Mouse (Mus musculus) brain, embryonic 14.5 days (tissue): Measurements from ENCODE around the gene Pkd1l3. TPM values are rescaled to one million over a fixed set of nuclear protein-coding genes. Genes with fewer than 3 reads are reported as not detected.
A peak's percentile ranks its signal among the peaks of the same experiment; 100 is the strongest.

ENCODE experiments used
- DNase-seq: peaks from one replicate; pipeline ENCODE4 v3.0.0-alpha.2; 2011; ENCODE audit warnings: low read depth
- CTCF ChIP-seq: fragments of 200-500 bp; IDR thresholded peaks from 2 replicates; pipeline ENCODE4 v1.5.1; 2012; ENCODE audit warnings: inconsistent platforms, mild to moderate bottlenecking, moderate library complexity, borderline replicate concordance; ENCODE audit not compliant: insufficient read depth, insufficient read length; ENCODE audit errors: extremely low read depth
- POLR2A ChIP-seq: fragments of 200-500 bp; IDR thresholded peaks from 2 replicates; pipeline ENCODE4 v1.6.1; 2012; ENCODE audit warnings: mild to moderate bottlenecking, inconsistent platforms, borderline replicate concordance; ENCODE audit not compliant: poor library complexity, insufficient read depth, insufficient read length, severe bottlenecking; ENCODE audit errors: extremely low read depth
- polyA plus RNA-seq: library from polyadenylated mRNA; depleted of rRNA; stranded (reverse); fragments of >200 nt; gene quantifications from 2 replicates; pipeline ENCODE4 v1.2.3, GENCODE M21; 2012; rRNA removed

Pkd1l3 gene
- polyA plus RNA-seq, result 0.05 TPM in 1 of 2 replicates, not detected in the other

GRCm38 (mm10) chr8:109614243-109615210 lies at the start of gene Pkd1l3:
Gene Pkd1l3, plus strand, starts transcription at chr8:109614517.
- DNase-seq, result no peak

GRCm38 (mm10) chr8:109564766-109565165 lies 49.6 kb upstream of the Pkd1l3 start:
- DNase-seq, result peak; percentile 10
- TF ChIP-seq POLR2A (no peak), CTCF (no peak)

More at GRCm38 (mm10) chr8:109614243-109615210, at the start of gene Pkd1l3:
- TF ChIP-seq POLR2A (no peak), CTCF (no peak; the same call in 1 of the 2 replicates)

GRCm38 (mm10) chr8:109565498-109566333 lies 48.6 kb upstream of the Pkd1l3 start, which contains the start of the genes Dhx38 and Txnl4b:
Gene Dhx38, minus strand, starts transcription at chr8:109565861.
Gene Txnl4b, plus strand, starts transcription at chr8:109565892.
- DNase-seq, result peak; percentile 100
- no peak for TF ChIP-seq POLR2A
- TF ChIP-seq CTCF, result no peak

GRCm38 (mm10) chr8:109571139-109571538 lies 43.2 kb upstream of the Pkd1l3 start:
- no peak for TF ChIP-seq POLR2A
- no peak for TF ChIP-seq CTCF
- no peak for DNase-seq

- TF ChIP-seq POLR2A, result no peak
- TF ChIP-seq CTCF, result no peak
- DNase-seq, result no peak
These were observed 38.0 kb upstream of the Pkd1l3 start for GRCm38 (mm10) chr8:109576311-109576710.

- TF ChIP-seq CTCF (no peak), POLR2A (no peak)
- DNase-seq, result no peak
These were observed 35.4 kb upstream of the Pkd1l3 start, which contains the start of gene Hp for GRCm38 (mm10) chr8:109578900-109579301. Gene Hp, minus strand, starts transcription at chr8:109579172.

GRCm38 (mm10) chr8:109584293-109584692 lies 30.0 kb upstream of the Pkd1l3 start:
- no peak for DNase-seq
- TF ChIP-seq CTCF (no peak), POLR2A (no peak)

GRCm38 (mm10) chr8:109584830-109585229 lies 29.5 kb upstream of the Pkd1l3 start:
- no peak for DNase-seq
- TF ChIP-seq CTCF (no peak), POLR2A (no peak)

GRCm38 (mm10) chr8:109585652-109586051 lies 28.7 kb upstream of the Pkd1l3 start:
- no peak for DNase-seq
- no peak for TF ChIP-seq POLR2A
- TF ChIP-seq CTCF, result no peak

GRCm38 (mm10) chr8:109586972-109587504 lies 27.3 kb upstream of the Pkd1l3 start:
- TF ChIP-seq POLR2A (no peak), CTCF (no peak)
- DNase-seq, result no peak
